Mouse (Mus musculus): ENCODE measurements around the gene Fars2.
"Not testable (repeated sequence)": the region's sequence is repeated elsewhere in the genome, so short reads cannot be mapped to it uniquely, and the experiment has no call there.

The Fars2 gene

GRCm38 (mm10) chr13:36367712-36368491 is 250.7 kb downstream of the Fars2 start:
- DNase-seq (ENCODE audit: low read depth, low spot score): peak; percentile 22

- DNase-seq (ENCODE audit: low read depth, low spot score): no peak
Observed at GRCm38 (mm10) chr13:36368799-36369198, 251.6 kb downstream of the Fars2 start.

- no peak for DNase-seq (ENCODE audit: low read depth, low spot score)
Observed at GRCm38 (mm10) chr13:36369400-36369799, 252.2 kb downstream of the Fars2 start.

- DNase-seq (ENCODE audit: low read depth, low spot score): no peak
Observed at GRCm38 (mm10) chr13:36383236-36383635, 266.0 kb downstream of the Fars2 start.

DNA sequence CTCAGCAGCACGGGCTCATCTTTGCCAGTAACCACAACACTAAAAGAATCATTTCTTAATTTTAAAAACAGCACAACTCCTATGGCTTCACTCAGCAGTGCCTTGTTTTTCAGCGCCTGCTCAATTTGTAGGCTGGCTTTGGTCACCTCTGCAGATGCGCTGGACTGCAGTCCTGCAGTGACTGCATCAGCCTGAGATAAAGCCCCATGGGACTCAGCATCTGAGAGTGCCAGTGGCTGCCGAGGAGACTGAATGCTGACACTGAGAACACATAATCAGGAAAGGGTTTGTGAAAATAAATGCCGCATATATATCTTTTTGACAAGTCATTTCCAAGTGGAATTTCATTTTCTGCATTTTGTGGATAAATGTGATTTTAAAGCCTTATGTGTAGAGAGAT is 268.9 kb downstream of the Fars2 start:
- DNase-seq (ENCODE audit: low read depth, low spot score): no peak

DNA sequence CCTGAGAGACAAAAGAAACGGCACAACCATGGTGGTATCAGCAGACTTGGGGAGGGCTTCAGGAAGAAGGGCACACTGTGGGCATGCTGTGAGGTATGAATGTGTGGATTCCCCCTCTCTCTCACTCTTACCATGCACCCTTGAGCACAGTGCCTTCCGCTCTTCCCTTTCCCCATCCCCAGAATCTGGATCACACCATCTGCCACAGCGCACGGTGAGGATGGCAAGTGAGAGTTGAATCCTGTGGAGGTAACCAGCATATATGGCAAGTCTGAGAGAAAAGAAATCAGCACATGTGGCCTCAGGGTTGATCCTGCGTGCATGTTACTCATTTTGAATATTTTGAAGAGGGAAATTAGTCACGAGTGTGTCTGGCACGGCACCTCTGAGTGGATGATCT is 274.7 kb downstream of the Fars2 start:
- peak; percentile 3 for DNase-seq (ENCODE audit: low read depth, low spot score)

GRCm38 (mm10) chr13:36392666-36393065 is 275.5 kb downstream of the Fars2 start:
- no peak for DNase-seq (ENCODE audit: low read depth, low spot score)

GRCm38 (mm10) chr13:36401011-36401410 is 283.8 kb downstream of the Fars2 start:
- no peak for DNase-seq (ENCODE audit: low read depth, low spot score)

DNA sequence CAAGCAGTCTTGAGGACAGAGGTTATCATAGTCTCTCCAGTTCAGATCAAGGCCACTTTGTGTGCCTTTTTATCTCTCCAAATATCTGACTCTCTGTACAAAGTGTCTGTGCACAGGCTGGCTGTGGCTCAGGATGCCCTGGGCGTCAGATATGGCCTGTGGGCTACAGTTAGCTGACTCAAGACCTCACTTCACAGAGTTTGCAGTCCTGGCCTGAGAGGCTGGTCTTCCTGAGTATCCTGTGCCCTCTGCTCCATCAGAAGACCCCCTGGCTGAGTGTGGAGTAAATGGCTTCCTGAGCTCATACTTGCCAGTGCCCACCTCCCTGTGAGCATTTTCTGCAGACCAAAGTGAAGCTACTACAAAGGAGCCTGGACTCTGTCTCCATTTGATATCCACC is 296.1 kb downstream of the Fars2 start:
- DNase-seq (ENCODE audit: low read depth, low spot score): no peak

GRCm38 (mm10) chr13:36415176-36415575 is 298.0 kb downstream of the Fars2 start:
- DNase-seq (ENCODE audit: low read depth, low spot score): no peak

DNA sequence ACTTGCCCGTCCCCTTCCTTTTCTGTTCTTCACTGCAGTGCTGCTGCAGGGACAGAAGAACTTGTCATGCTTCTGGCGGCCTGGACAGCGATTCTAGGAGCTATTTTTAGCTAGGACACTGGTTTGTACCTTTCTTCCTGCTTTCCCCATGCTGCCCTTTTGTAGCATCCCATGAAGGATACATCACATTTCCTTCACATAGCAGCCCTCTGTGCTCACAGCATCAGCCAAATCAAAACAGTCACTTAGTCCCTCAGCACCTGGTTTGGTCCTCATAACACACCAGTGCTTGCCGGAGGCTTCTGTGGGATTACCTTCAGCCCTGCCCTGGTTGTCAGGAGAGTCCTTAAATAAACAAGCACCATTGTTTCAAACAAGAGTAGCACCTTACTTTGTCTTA is 299.3 kb downstream of the Fars2 start:
- DNase-seq (ENCODE audit: low read depth, low spot score): no peak

GRCm38 (mm10) chr13:36419357-36419756 is 302.1 kb downstream of the Fars2 start:
- DNase-seq (ENCODE audit: low read depth, low spot score): no peak

DNA sequence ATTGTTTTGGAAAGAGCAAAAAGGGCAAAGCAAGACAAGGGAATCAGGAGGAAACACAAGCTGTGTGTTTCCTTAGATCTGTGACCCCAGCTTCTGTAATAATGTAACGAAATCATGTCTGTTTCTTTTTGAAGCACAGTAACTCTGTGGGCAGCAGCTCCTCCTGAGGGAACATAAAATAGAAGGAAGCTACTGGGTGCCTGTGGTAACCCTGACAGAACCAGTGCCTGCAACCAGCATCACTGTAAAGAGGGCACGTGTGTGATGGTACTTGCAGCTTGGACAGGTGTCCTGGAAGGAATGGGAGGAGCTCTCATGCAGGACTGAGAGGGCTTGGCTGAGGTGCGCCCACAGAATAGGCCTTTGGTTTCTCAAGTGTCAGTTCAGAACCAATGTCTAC is 305.2 kb downstream of the Fars2 start:
- no peak for DNase-seq (ENCODE audit: low read depth, low spot score)

DNA sequence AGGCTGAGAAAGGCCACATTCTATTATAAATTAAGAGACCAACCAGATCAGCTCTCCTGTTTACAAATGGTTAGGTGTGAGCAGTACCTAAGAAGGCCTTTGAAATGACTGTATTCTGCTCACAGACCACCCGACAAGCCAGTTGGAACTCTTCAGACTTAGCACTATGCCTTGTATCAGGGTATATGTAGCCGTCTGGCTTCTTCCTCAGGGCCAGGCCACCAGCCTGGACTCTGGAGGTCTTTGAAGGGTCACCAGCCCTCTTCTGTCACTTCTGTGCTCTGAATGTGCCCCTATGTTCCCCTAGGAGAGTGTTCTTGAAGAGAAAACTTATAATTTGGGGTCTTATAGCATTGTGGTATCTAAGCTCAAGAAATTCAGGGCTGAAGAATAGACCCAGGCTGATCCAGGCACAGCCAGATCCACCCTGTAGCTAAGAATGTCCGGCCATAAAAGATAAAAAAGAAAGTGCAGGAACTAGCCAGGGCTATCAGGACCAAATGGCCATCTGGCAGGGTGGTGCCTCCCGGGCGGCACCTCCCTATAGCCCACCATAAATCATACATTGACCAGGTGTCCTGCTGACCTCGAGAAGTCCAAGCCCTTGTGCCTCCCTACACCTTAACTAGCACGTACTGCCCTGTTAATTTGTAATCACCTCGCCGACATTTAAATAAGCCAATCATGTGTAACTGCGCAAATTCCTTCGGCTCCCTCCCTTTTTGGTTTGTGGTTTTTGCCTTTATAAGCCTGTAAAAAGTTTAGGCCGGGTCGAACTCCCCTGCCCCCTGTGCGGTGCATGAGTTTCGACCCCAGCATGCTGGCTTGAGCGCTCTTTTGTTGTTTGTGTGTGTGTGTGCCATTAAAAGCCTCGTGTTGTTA is 308.9 kb downstream of the Fars2 start:
- DNase-seq (ENCODE audit: low read depth, low spot score): not testable (repeated sequence)

DNA sequence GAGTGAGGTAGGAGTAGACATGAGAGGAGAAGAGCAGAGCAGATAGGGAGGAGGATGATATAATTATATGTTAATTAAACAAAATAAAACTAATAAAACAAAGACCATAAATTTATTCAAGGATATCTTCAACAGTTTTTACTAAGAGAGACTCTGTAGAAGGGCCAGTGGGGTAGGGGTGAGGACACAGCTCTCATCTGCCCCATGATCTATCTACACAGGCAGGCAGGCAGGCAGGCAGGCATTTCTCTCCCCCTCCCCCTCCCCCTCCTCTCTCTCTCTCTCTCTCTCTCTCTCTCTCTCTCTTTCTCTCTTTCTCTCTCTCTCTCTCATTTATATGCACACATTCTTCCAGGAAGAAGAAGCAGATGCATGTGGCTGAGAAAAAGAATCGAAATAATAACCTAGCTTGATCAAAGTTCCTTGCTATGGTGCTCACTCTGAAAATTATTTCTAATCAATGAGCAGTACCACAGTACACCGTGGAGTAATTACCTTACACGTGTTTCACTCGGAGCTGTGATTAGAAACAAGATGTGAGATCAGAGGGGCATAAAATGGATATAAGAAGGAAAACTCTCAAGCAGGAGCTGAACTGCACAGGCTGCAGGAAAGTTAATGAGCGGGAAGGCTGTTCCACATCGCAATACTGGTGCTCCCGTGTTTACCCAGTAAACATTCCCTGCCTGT is 312.4 kb downstream of the Fars2 start:
- DNase-seq (ENCODE audit: low read depth, low spot score): no peak

DNA sequence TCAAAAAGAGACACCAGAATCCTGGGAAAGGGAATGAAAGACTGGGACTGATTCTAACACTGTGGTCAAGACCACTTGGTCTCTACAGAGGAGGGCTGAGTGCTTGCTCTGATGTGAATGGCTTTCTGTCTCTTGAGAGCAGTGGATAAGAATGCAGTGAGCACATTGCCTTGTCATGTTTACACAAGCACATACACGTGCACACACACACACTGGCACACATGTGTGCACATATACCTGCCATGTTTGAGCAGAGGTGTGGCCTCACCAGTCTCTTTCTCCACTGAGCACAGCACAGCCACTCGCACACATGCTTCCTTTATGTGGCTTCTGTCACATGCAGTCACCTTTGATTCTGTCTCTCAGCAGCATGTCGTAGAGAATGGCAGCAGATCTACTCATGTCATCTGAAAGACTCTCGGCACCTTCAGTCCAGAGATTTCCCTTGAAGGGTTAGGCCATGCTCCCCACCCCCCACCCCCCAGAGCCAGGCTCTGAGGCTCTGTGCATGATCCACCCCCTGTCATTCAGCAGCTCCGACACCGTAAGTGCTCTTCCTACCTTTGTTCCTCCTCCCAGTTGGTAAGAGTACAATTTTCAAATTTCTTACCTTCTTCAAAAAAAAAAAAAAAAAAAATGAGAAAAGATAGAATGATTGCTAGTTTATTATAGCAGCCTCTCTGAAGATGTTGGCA is 313.4 kb downstream of the Fars2 start:
- DNase-seq (ENCODE audit: low read depth, low spot score): no peak

DNA sequence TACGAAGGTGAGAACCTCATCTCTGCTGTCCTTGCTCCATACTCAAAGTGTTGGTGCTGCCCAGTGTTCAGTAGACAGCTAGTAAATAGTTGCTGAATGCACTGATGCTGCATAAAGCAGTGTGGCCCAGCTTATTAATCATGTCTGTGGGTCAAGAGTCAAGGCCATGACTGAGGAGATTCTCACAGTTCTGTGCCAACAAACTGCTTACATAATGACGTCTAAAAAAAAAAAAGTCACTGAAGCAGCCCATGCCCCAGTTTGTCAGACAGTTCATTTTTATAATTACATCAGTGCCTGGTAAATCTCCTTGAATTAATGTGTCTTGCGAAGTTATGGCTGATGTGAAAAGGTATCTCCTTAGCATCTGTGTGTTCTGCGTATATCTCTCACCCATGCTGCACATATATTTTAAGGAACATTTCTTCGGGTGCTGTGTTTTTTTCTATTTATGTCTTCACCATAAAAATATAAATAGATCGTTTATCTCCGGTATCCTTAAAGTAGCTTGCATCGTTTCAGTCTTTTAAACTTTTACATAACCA is 314.8 kb downstream of the Fars2 start:
- DNase-seq (ENCODE audit: low read depth, low spot score): no peak

- no peak for DNase-seq (ENCODE audit: low read depth, low spot score)
Observed at GRCm38 (mm10) chr13:36444748-36445423, 327.7 kb downstream of the Fars2 start.

DNA sequence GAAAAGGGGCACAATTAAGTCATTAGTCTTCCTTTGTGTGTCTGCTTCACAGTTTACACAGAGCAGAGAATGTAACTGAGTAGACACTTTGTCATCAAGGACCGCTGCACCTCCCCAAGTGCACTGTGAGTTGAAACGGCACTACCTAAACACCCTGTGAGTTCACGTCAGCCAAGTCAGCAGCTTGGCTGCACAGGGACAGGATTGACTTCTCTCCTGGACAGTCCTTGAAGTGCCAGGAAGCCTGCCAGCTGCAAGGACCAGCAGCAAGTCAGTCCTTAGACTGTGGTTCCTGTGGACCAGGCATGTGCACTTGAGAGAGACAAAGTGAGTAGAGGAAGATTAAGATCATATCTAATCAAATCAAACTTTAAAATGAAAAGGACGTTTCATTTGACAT is 330.7 kb downstream of the Fars2 start:
- DNase-seq (ENCODE audit: low read depth, low spot score): no peak

- no peak for DNase-seq (ENCODE audit: low read depth, low spot score)
Observed at GRCm38 (mm10) chr13:36448565-36448964, 331.4 kb downstream of the Fars2 start.

GRCm38 (mm10) chr13:36451437-36451836 is 334.2 kb downstream of the Fars2 start:
- DNase-seq (ENCODE audit: low read depth, low spot score): no peak

Measured in 3T3-L1 (cell line).